Mouse (Mus musculus) natural killer cell, adult 2 months (primary cell): ENCODE results near the gene Gm49325.

Experiments used
- DNase-seq, 2 experiments: peaks; one replicate each; pipeline ENCODE4 v3.0.0; 2022; ENCODE audit warnings: low spot score in 2 of 2

The Gm49325 gene

GRCm38 (mm10) chr10:77605908-77606826 lies at the start of gene Gm49325, which contains the start of gene Sumo3:
Gene Gm49325, plus strand, starts transcription at chr10:77606197.
Gene Sumo3, plus strand, starts transcription at chr10:77606097.
- DNase-seq: peak; percentile 100

GRCm38 (mm10) chr10:77556631-77557030 lies 49.4 kb upstream of the Gm49325 start:
- no peak for DNase-seq

- DNase-seq: no peak
Measured at GRCm38 (mm10) chr10:77557641-77558040, 48.4 kb upstream of the Gm49325 start.

- no peak for DNase-seq
Measured at GRCm38 (mm10) chr10:77560090-77560489, 45.9 kb upstream of the Gm49325 start.

- DNase-seq: no peak
Measured at GRCm38 (mm10) chr10:77560830-77561229, 45.2 kb upstream of the Gm49325 start.

GRCm38 (mm10) chr10:77561508-77561907 lies 44.5 kb upstream of the Gm49325 start:
- no peak for DNase-seq

GRCm38 (mm10) chr10:77565005-77565404 lies 41.0 kb upstream of the Gm49325 start:
- DNase-seq: no peak

GRCm38 (mm10) chr10:77566651-77567050 lies 39.3 kb upstream of the Gm49325 start:
- peak; percentile 75 to 84 for DNase-seq

- DNase-seq: no peak
Measured at GRCm38 (mm10) chr10:77569481-77569880, 36.5 kb upstream of the Gm49325 start.

GRCm38 (mm10) chr10:77569973-77570658 lies 35.9 kb upstream of the Gm49325 start:
- no peak for DNase-seq

- DNase-seq: no peak
Measured at GRCm38 (mm10) chr10:77572225-77572624, 33.8 kb upstream of the Gm49325 start.

GRCm38 (mm10) chr10:77573162-77573561 lies 32.8 kb upstream of the Gm49325 start:
- no peak for DNase-seq

- no peak for DNase-seq
Measured at GRCm38 (mm10) chr10:77580027-77580920, 25.7 kb upstream of the Gm49325 start.

- peak in 1 of 2 experiments; percentile 8 for DNase-seq
Measured at GRCm38 (mm10) chr10:77581023-77581407, 25.0 kb upstream of the Gm49325 start.

GRCm38 (mm10) chr10:77581408-77582284 lies 24.4 kb upstream of the Gm49325 start, which contains the start of gene Pttg1ip:
Gene Pttg1ip, plus strand, starts transcription at chr10:77581720.
- DNase-seq: peak; percentile 94 to 96

- no peak for DNase-seq
Measured at GRCm38 (mm10) chr10:77582285-77582618, 23.7 kb upstream of the Gm49325 start.

- peak in 1 of 2 experiments; percentile 14 for DNase-seq
Measured at GRCm38 (mm10) chr10:77583795-77584422, 22.1 kb upstream of the Gm49325 start.

- DNase-seq: no peak
Measured at GRCm38 (mm10) chr10:77586637-77587036, 19.4 kb upstream of the Gm49325 start.

GRCm38 (mm10) chr10:77587091-77587775 lies 18.8 kb upstream of the Gm49325 start:
- no peak for DNase-seq

GRCm38 (mm10) chr10:77588036-77588435 lies 18.0 kb upstream of the Gm49325 start:
- no peak for DNase-seq
